Mouse (Mus musculus) CH12.LX (cell line): ENCODE results near the gene Fbxl17.

Source experiments
- BHLHE40 ChIP-seq: IDR thresholded peaks from 2 replicates; pipeline ENCODE4 v1.6.1; 2011; ENCODE audit warnings: mild to moderate bottlenecking, low read depth, low read length, improper control_type of control experiment
- CTCF ChIP-seq, 2 experiments: IDR thresholded peaks in 1 of 2; conservative IDR thresholded peaks in 1 of 2; 2 replicates each; pipeline ENCODE4 v1.5.1; 2011 to 2012; ENCODE audit warnings: low read depth in 2 of 2, low read length in 2 of 2, improper control_type of control experiment in 1 of 2, inconsistent platforms in 1 of 2, mild to moderate bottlenecking in 1 of 2, moderate library complexity in 1 of 2
- IRF4 ChIP-seq: IDR thresholded peaks from 2 replicates; pipeline ENCODE4 v1.6.1; 2014; ENCODE audit warnings: low read depth, mild to moderate bottlenecking, inconsistent platforms, low read length, improper control_type of control experiment
- JUND ChIP-seq: conservative IDR thresholded peaks from 2 replicates; pipeline ENCODE4 v1.6.1; 2011; ENCODE audit warnings: low read depth, low read length, improper control_type of control experiment
- MXI1 ChIP-seq: IDR thresholded peaks from 2 replicates; pipeline ENCODE4 v1.6.1; 2011; ENCODE audit warnings: mild to moderate bottlenecking, low read depth, low read length, improper control_type of control experiment
- NELFE ChIP-seq: IDR thresholded peaks from 2 replicates; pipeline ENCODE4 v1.6.1; 2011; ENCODE audit warnings: low read depth, low read length, improper control_type of control experiment
- RAD21 ChIP-seq: IDR thresholded peaks from 2 replicates; pipeline ENCODE4 v1.6.1; 2011; ENCODE audit warnings: low read depth, mild to moderate bottlenecking, low read length, improper control_type of control experiment, moderate library complexity
- SMC3 ChIP-seq: IDR thresholded peaks from 2 replicates; pipeline ENCODE4 v1.6.1; 2011; ENCODE audit warnings: low read depth, low read length, improper control_type of control experiment
- USF1 ChIP-seq: IDR thresholded peaks from 2 replicates; pipeline ENCODE4 v1.6.1; 2014; ENCODE audit warnings: low read depth, mild to moderate bottlenecking, inconsistent platforms, low read length, improper control_type of control experiment
- ZKSCAN1 ChIP-seq: IDR thresholded peaks from 2 replicates; pipeline ENCODE4 v1.6.1; 2012; ENCODE audit warnings: low read depth, inconsistent platforms, low read length, improper control_type of control experiment, borderline replicate concordance
- ZMIZ1 ChIP-seq: IDR thresholded peaks from 2 replicates; pipeline ENCODE4 v1.6.1; 2012; ENCODE audit warnings: low read depth, mild to moderate bottlenecking, inconsistent platforms, low read length, improper control_type of control experiment

DNA sequence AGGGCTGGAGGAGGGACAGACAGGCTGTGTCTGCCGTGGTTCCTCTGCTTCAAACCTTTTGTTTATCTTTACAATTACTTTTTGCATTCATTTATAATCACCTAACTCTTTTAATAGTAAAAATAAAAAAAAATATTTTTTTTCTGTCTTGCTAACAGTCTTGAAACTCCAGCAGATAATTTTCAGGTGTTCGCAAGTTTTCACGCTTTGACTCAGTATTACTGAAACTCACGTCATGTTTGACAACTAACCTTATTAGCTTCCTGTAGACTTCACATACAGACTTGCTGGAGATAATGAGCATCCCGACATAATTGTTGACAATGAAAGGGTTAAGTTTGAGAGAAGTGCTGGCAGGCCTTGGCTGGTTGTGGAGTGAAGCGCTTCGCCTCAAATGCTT lies 340.6 kb downstream of the Fbxl17 start:
- TF ChIP-seq CTCF (conservative IDR thresholded peaks at IDR 0.05 in 1 of 2, IDR thresholded peaks at IDR 0.05 in 1 of 2; ENCODE audit: low read depth in 2 of 2, low read length in 2 of 2) (no peak), MXI1 (no peak), SMC3 (no peak), ZKSCAN1 (no peak), USF1 (no peak), NELFE (no peak), JUND (peak; percentile 88), IRF4 (peak; percentile 88), RAD21 (no peak), ZMIZ1 (no peak), BHLHE40 (no peak)
